Mouse (Mus musculus): Measurements from ENCODE around the gene Stn1.
A peak's percentile ranks its signal among the peaks of the same experiment; 100 is the strongest.

Gene Stn1

DNA sequence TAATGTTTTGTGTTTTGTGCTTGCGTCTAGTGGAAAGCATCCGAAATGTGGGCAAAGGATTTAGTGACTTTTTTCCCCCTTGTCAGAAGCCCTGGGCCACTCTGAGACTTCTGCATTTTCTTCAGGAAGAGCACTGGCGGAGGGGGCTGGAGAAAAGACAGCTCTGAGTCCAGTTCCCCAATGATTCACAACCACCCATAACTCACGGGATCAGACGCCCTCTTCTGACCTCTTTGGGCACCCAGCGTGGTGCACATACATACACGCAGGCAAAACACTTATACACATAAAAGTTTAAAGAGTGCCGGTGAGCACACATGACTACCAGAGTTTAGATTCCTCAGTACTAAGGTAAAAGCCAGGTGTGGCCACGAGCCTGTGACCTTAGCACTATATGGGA, 71.8 kb downstream of the Stn1 start:
- no peak for DNase-seq

DNA sequence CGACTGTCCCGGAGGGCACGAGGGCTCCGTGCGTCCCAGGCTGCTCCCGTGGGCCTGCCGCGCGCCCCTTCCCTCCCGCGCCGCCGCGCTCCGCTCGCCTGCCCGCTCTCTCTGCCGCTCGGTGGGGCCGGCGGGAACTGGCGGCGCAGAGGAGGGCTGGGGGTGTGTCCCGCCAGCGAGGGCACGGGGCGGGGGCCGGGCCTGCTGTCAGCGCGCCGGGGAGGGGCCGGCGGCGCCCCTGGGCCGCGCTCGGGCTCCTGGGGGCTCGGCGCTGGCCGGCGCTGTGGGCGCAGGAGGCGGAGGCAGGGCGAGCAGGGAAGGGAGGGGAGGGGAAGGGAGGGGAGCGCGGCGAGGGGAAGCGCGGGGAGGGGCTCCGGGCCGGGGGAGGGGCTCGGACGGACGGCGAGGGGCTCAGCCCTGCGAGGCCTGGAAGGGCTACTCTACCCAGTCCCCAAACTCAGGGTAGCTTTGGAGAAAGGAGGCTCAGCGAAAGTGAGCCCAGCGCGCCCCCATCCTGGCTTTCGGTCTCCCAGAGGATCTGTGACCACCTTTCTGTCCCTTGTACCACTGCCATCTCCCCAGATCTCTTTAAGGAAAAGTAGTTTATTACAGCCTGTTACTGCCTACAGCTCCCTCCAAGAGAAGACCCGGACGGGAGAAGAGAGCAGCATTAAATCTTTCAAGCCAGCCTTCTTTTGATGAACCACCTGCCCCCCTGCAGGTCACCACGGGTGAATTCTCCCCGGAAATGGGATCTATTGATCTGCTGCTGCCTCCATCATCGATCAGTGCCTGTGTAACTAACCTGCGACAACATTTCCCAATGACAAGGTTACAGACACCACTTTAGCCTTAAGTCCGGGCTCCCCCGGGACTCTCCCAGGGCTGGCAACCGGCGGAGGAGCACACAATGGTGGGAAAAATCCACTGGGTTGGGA, 72.7 kb downstream of the Stn1 start, which contains the start of gene Sh3pxd2a:
TSS of gene Sh3pxd2a (minus strand) at position 98 of the 938 bp plus-strand sequence.
- DNase-seq, result no peak

DNA sequence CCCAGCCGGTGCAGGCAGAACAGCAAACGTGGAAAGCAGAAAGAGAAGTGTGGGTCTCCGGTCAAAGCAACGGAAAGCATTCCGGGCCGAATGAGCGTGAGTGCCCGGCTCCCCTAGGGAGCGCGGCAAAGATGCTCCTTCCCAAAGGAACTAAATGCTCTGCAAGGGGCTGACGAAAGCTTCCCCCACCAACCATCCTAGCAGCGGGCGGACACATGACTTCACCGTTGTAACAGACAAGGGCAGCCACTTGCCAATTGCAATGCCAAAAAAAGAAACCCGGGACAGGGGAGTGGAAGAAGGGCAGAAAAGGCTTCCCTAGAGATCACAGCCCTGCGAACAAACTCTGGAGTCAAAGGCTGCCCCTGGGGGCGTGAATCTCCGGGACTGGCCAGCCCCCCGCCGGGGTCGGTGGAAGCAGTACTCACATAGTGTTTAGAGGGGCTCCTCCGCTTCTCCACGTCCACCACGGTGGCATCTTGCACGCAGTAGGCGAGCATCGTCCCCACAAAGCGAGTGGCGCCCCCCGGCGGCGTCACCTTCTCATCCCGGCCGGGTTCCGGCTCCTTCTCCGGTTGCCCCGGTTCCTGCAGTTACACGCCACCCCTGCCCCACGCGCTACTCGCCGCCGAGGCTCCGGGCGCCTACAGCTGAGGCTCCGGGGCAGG, 73.5 kb downstream of the Stn1 start:
- DNase-seq, result peak; percentile 92

DNA sequence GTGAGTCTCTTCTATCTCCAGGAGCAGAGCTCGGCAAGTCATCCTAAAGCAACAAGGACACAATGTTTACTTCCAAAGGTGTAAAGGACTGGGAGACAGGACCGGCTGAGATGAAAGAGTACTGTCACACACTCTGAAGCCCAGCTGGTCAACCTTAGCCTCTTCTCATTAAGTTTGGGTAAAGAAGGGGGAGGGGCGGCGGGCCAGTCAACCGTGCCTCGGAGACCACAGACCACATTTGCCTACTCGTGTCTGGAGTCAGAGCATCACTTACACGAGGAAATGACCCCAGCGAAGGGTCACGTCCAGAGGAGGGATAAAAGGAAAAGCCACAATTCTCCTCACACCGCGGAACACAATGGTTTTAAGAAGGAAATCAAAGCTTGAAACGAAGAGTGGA, 74.1 kb downstream of the Stn1 start:
- DNase-seq, result no peak

DNA sequence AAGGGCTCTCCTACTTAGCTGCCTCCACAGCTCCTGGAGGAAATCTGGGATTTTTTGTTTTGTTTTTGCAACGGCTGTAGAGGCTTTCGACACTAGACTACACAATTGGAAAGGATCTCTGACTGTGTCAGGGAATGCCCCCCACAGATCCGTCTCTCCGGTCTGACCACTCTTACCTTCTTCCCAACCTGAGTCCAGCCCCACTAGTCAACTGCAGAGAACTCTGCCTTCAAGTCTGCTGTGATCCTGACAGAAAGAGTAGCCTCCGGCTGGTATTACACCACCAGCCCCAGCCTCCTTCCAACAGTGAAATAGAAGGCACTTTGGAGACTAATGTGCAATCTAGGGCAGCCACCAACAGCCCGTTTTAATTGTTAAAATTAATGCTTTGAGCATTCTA, 74.6 kb downstream of the Stn1 start:
- no peak for DNase-seq

DNA sequence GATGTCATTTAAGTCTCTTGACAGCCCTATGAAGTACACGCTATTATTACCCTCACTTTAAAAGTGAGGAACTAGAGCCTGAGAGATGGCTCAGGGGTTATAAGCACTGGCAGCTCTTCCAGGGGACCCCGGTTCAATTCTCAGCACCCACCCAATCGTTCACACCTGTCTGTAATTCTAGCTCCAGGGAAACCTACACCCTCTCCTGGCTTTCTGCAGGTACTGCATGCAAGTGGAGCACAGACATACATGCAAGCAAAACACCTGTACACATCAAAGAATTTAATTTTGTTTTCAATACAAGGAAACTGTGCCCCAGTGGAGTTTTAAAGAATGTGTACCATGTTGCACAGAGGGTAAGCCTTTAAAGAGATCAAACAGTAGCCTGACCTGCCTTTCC, 75.5 kb downstream of the Stn1 start:
- no peak for DNase-seq

DNA sequence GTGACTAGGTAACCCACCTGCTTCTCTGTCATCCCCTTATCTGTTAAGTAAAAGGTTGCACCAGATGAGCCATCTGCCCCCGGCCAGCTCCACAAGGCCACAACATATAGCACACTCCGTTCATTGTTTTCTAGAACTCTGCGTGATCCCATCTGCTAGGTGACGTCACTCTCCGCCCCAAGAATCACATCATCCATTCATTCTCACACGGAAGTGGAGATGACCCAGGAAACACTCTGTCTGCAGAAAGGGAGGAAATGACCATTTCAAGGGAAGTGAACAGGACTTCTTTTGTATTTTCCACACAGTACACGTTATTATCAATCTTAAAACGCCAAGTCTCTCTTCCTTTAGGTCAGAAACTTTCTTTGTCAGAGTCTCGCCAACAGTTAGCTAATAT, 75.9 kb downstream of the Stn1 start:
- DNase-seq, result no peak

DNA sequence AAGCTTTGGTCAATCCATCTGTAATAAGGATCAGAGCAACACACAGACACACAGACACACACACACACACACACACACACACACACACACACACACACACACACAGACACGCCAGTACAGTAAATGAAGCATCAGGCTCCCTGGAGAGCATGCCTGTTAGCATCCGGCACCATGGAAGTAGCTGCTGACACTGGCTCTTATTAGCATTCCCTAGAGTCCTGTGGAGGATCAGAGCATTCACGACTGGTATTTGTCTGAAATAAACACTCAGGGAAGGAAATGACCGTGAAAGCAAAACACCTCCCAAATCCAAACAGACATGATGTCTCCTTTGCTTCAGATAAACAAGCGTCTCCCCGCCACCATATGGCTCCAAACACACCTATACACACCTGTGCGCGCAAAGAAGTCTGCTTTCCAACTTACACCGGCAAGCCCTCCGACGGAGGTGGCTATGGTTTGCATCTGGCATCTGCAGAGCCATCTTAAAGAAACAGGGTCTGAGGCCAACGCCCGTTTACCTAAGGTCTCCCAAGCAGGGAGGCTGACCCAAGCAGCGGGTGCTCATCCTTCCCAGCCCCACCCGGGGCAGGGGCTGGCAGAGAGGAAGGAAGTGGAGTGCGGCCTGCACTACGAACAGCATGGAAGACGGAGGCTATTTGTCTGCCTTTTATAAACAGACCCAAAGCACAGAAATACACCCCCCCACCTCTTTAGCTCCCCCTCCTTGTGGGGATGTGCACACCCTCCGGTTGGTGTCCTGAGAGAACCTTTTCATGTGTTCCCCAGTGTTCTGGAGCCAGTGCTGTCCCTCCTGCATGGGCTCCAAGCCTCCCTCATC, 77.0 kb downstream of the Stn1 start:
- no peak for DNase-seq

GRCm38 (mm10) chr19:47459214-47459613, 78.1 kb downstream of the Stn1 start:
- no peak for DNase-seq

- DNase-seq, result no peak
Observed at GRCm38 (mm10) chr19:47458504-47459161, 78.7 kb downstream of the Stn1 start.

- no peak for DNase-seq
Observed at GRCm38 (mm10) chr19:47457711-47458503, 79.4 kb downstream of the Stn1 start.

GRCm38 (mm10) chr19:47456021-47456420, 81.3 kb downstream of the Stn1 start:
- no peak for DNase-seq

GRCm38 (mm10) chr19:47455001-47455755, 82.1 kb downstream of the Stn1 start:
- no peak for DNase-seq

- DNase-seq, result no peak
Observed at GRCm38 (mm10) chr19:47454167-47455000, 82.9 kb downstream of the Stn1 start.

- DNase-seq, result no peak
Observed at GRCm38 (mm10) chr19:47453352-47453751, 84.0 kb downstream of the Stn1 start.

DNA sequence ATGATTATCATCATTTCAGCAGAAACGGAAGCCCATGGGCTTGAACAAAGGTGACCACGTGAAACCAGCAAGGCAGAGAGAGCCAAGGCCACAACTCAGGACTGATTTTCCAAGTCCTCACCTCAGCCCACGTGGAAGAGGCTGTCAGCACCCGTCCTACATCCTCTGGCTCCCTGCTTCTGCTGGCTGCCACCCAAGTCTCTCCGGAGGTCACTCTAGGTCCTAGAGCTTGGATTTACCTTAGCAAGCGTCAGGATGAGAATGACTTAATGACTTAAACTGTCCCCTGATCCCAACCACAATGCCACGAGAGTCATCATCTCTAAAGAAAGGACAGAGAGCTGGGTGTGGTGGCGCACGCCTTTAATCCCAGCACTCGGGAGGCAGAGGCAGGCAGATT, 84.6 kb downstream of the Stn1 start:
- no peak for DNase-seq

- DNase-seq, result no peak
Observed at GRCm38 (mm10) chr19:47452211-47452610, 85.1 kb downstream of the Stn1 start.

DNA sequence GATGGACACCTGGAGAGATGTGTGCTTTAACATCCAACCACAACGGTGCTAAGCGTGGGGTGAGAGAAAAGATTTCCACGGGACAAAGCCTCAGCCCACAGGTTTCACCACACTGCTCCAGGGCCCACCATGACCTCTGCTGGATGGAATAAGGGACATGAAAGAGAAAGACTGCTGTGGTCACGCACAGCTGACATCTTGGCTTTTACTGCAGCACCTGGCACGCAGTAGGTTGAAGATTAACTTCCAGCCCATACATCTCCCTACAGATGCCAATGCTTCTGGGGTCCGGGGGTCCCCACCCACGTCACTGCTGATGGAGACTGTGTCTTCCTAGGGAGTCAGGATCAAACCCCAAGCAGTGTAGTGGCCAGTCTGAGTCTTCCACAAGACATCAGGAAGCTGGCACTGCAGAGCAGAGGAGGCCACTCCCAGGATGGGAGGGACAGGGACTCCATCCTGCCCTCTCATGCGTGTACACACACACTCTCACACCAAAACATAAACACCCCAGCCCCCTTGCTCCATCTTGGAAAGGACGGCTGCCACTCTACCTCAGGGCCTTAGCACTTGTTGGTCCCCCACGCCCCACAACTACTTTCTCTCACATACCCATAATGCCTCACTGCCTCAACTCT, 85.7 kb downstream of the Stn1 start:
- DNase-seq, result no peak

Measured in thymus, postnatal 25 days (tissue).